Mouse (Mus musculus): ENCODE measurements at regions not wholly inside any gene's neighbourhood (a gene's known extent, or its start where the extent isn't known, plus 50 kb on each side); places are given as distances from the start of the nearest gene placed in this dataset.
"Not testable (repeated sequence)": the region's sequence is repeated elsewhere in the genome, so short reads cannot be mapped to it uniquely, and the experiment has no call there.

GRCm38 (mm10) chr10:45855514-45855913 lies 277.9 kb downstream of the Hace1 start:
- DNase-seq (ENCODE audit: low read depth, low spot score) = no peak

GRCm38 (mm10) chr10:45859137-45859536 lies 281.5 kb downstream of the Hace1 start:
- DNase-seq (ENCODE audit: low read depth, low spot score) = no peak

- DNase-seq (ENCODE audit: low read depth, low spot score) = no peak
Measured at GRCm38 (mm10) chr10:45859909-45860308, 282.3 kb downstream of the Hace1 start.

- no peak for DNase-seq (ENCODE audit: low read depth, low spot score)
Measured at GRCm38 (mm10) chr10:45860696-45861095, 283.1 kb downstream of the Hace1 start.

DNA sequence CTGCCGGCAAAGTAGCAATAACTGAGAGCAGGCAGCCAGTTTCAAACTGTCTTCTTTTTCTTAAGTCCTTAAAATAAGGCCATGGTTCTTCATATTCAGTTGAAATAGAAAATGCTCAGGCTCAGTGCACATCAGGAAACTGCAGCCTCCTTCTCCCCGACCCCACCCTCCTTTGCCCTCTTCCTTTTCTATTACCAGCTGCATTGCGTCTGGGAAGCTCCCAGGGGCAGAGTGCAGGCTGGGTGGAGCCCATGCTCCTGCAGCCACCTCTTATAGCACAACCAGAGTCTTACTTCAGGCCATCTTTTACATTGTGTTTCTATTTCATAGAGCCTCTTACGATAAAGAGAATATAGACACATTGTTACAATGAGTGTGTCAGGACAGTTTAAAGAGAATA lies 288.2 kb downstream of the Hace1 start:
- no peak for DNase-seq (ENCODE audit: low read depth, low spot score)

DNA sequence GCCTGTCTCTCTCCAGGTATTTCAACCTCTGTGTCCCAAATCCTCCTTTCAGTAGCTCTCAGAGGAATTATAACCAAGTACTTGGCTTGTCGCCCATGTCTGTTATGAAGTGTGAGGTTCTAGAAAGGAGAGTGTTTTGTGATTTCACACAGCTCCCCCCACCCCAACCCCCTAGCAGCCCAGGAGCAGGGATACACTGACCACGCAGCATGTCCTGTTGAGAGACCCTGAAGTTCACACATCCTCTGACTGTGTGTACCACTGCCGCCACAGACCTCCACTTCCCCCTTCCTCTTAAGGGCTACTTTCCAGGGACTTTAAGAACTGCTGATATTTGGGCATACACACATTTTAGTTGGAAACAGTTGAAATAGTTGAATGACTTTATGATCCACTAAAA lies 289.2 kb downstream of the Hace1 start:
- no peak for DNase-seq (ENCODE audit: low read depth, low spot score)

- DNase-seq (ENCODE audit: low read depth, low spot score) = no peak
Measured at GRCm38 (mm10) chr10:45871028-45871427, 293.4 kb downstream of the Hace1 start.

DNA sequence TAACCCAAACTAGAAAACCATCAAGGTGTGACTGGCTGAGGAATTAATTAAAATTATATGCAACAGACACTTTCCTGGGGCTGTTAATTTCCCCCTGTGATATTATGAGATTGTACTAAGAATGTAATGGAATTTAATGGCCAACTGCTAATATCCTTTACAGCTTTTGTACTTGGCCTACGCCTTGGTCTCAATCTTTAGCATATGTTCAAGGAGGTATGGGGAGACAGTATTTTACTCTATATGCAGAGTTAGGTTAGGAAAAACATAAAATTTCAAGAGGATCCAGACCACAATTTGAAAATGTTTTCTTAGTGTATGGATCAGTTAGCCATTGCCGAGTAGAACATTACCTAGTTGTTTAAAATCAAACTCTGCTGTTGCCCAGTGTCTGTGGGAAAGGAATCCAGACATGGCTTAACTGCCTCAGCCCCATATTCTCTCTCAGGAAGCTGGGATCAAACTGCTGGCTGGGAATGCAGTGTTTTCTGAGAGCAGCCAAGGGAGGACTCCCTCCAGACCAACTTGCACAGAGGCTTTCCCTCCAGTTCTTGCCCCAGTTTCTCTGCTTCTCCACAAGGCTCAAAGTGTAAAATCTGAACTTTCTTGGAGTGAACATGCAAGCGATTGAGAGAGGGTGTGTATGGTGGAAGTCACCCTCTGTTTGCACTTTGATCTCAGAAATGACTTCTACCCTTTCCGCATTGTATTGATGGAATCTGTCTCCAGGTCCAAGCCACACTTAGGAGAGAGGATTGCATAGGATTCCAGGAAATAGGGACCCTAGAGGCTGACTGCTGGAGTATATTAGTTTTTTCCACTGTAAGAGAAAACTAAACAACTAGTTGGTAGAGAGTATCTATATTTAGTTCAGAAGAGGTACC lies 294.6 kb downstream of the Hace1 start:
- DNase-seq (ENCODE audit: low read depth, low spot score) = no peak

DNA sequence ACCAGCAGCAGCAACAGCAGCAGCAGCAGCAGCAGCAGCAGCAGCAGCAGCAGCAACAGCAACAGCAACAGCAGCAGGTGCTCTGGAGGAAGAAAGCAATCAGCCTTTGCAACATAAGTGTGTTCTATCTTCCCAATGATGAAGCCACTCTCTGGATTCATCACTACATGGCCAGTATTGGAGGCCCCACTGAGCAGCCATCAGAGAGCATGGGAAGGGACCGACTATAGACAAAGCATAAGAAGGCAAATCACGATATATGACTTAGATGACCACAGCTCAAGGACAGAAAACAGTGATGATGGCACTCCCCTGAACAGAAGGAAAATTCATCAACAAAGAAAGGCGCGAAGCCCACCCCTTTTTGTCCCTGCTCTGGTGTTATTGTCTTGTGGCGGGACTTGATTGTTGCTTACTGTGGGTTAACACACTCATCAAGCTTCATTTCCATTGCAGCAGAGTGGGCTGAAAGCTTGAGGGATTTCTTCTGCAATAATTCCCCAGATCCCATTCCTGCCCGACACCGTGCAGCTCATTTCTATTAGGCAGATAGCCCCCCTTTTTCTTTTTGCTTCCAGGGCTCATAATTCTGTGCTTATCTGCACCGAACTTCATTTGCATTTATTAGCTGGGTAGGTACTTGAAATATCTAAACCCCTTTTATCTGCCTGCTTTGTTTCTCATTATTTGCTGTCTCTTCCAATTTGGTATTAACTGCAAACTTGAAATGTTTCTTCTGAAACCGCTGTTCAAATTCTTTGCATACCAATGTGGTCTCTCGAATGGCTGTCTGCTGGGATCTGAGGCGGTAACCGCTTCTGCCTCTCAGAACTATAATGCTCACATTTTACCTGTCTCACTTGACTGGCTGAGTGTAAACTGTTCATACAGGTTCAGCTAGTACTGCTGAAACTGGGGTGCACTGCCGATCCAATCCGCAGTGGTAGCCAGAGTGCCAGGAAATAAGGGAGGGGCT lies 296.5 kb downstream of the Hace1 start:
- no peak for DNase-seq (ENCODE audit: low read depth, low spot score)

DNA sequence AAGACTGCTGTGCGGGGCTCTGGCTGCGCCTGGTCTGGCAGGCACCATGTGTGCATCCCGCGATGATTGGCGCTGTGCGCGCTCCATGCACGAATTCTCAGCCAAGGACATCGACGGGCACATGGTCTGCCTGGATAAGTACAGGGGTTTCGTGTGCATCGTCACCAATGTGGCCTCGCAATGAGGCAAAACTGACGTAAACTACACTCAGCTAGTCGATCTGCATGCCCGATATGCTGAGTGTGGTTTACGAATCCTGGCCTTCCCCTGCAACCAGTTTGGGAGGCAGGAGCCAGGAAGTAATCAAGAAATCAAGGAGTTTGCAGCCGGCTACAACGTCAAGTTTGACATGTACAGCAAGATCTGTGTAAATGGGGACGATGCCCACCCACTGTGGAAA lies 297.7 kb downstream of the Hace1 start:
- DNase-seq (ENCODE audit: low read depth, low spot score) = not testable (repeated sequence)

- no peak for DNase-seq (ENCODE audit: low read depth, low spot score)
Measured at GRCm38 (mm10) chr10:45883745-45884144, 306.1 kb downstream of the Hace1 start.

DNA sequence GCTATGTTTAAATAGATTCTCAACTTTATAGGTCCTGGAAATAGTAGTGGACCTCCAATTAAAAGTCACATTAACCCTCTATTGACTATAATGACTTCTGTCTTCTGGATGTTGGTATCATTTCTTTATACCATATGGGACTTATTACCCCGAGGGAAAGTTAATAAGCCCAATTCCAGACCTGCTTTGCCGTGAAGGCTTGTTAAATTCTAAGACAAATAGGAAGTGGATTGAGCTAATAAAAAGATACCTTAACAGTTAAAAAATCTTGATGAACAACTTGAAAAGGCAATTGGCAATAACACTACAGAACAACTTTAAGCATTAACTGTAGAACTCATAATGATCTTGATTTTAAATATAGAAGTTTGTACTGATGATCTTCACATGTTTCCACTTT lies 309.0 kb downstream of the Hace1 start:
- DNase-seq (ENCODE audit: low read depth, low spot score) = no peak

GRCm38 (mm10) chr10:45888835-45889234 lies 311.2 kb downstream of the Hace1 start:
- no peak for DNase-seq (ENCODE audit: low read depth, low spot score)

GRCm38 (mm10) chr10:45889381-45889951 lies 311.8 kb downstream of the Hace1 start:
- no peak for DNase-seq (ENCODE audit: low read depth, low spot score)

- no peak for DNase-seq (ENCODE audit: low read depth, low spot score)
Measured at GRCm38 (mm10) chr10:45890088-45890626, 312.5 kb downstream of the Hace1 start.

DNA sequence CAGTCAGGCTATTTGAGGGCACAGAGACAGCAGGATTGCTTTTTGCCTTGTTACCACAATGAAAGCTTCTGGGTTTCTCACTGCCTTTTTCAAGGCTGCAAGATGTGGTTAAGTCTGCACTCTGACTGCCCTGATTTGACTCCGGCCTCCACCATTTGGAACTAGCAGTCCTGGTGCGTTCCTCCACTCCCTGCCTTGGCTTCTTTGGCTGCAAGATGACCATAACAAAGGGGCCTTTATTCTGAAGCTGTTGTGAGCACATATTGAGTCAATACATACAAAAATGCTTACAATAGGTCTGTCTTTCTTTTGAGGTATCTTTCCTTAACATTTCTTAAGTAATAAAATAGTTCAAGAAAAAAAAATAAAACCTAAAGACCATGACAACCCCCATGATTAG lies 314.8 kb downstream of the Hace1 start:
- no peak for DNase-seq (ENCODE audit: low read depth, low spot score)

- DNase-seq (ENCODE audit: low read depth, low spot score) = no peak
Measured at GRCm38 (mm10) chr10:45893894-45894831, 316.5 kb downstream of the Hace1 start.

DNA sequence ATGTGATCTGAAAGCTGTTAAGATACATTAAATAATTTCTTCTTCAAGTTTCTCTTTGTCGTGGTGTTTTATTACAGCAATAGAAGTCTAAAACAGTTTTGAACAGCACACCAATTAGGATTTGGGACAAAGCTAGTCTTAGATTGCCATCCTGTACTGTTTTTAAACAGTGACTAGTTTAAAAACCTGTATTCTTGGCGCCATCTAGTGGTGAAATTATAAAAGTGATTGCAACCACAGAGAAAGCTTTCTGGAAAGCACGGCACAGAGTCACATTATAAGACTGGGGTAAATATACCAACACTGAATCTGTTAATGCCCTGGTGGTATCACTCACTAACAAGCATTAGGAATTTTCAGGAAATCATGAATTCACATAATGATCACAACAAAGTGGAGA lies 339.3 kb downstream of the Hace1 start:
- peak; percentile 18 for DNase-seq (ENCODE audit: low read depth, low spot score)

DNA sequence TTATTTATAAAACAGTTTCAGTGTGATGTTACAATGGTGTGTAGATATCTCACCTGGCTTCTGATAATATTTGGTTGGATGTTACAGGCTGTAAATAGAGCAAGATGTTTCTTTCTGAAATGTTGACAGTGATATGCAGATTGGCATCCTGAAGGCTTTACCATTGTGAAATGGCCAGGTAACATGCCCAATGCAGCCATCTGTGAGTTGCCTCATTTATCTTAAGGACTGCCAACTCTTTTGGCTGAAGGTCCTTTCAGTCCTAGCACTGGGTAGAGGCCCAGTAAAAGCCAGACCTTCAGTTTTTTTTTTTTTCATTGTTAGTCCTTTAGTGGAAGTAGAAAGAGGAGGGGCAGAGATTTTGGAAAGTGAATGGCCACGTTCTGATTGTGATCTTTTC lies 348.1 kb downstream of the Hace1 start:
- no peak for DNase-seq (ENCODE audit: low read depth, low spot score)

DNA sequence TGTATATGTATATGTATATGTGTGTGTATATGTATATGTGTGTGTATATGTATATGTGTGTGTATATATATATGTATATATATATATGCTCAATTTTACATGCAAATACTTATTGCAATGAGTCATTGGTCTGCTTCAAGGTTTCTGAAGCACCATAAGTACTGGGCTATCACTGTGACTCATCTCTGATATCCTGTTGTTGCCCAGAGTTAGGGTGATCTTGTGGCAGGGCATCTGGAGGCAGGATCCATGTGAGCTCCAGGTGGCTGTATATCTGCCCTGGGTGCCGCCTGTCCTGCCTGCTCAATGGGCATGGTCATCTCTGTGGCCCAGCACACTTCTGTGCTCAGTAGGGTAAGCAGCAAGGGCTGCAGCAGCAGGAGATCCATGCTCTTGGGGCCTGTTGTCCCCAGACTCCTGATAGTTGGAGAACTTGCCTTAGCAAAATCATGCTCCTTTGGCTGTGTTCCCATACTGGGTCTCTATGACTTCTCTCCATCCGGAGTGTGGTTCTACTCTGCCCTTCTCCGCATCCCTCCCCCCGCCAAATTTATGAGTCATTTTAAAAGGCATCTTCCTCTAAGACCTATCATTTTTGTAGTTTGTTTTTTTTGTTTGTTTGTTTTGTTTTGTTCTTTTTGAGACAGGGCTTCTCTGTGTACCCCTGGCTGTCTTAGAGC lies 356.1 kb downstream of the Hace1 start:
- no peak for DNase-seq (ENCODE audit: low read depth, low spot score)

Data from CD4-positive helper T cell, adult 2 months (primary cell).